Mouse (Mus musculus) embryonic facial prominence, embryonic 13.5 days (tissue): Measurements from ENCODE around the gene Clstn2. TPM values are rescaled to one million over a fixed set of nuclear protein-coding genes. Genes with fewer than 3 reads are reported as not detected.

ENCODE experiments used
- ATAC-seq: fragments of 200-750 bp; cut with Nextera tagmentation; 2 replicates; pipeline ENCODE4 v1.8.0; 2017; ENCODE audit warnings: low read depth; ENCODE audit not compliant: insufficient number of reproducible peaks, insufficient read depth, low FRiP score, low TSS enrichment
- H3K27ac ChIP-seq: fragments of 300-500 bp; sonication (generic); 2 replicates; pipeline ENCODE4 v1.5.1; 2015; ENCODE audit warnings: moderate library complexity, mild to moderate bottlenecking, inconsistent platforms
- H3K27me3 ChIP-seq: fragments of 300-500 bp; sonication (generic); 2 replicates; pipeline ENCODE4 v1.6.1; 2015; ENCODE audit warnings: mild to moderate bottlenecking, inconsistent platforms
- H3K36me3 ChIP-seq: fragments of 300-500 bp; sonication (generic); 2 replicates; pipeline ENCODE4 v1.6.1; 2015; ENCODE audit warnings: mild to moderate bottlenecking, inconsistent platforms
- H3K4me1 ChIP-seq: fragments of 300-500 bp; sonication (generic); 2 replicates; pipeline ENCODE4 v1.6.1; 2015; ENCODE audit warnings: inconsistent platforms
- H3K4me2 ChIP-seq: fragments of 300-500 bp; sonication (generic); 2 replicates; pipeline ENCODE4 v1.6.1; 2015; ENCODE audit warnings: moderate library complexity, mild to moderate bottlenecking, inconsistent platforms
- H3K4me3 ChIP-seq: fragments of 300-500 bp; sonication (generic); 2 replicates; pipeline ENCODE4 v1.5.1; 2015; ENCODE audit warnings: mild to moderate bottlenecking, inconsistent platforms
- H3K9ac ChIP-seq: fragments of 300-500 bp; sonication (generic); 2 replicates; pipeline ENCODE4 v1.6.1; 2015; ENCODE audit warnings: mild to moderate bottlenecking, inconsistent platforms
- H3K9me3 ChIP-seq: fragments of 300-500 bp; sonication (generic); 2 replicates; pipeline ENCODE4 v1.6.1; 2016; ENCODE audit warnings: inconsistent platforms
- WGBS: fragments of 180-500 bp; shearing (Covaris S2); methylation state at CpG from one replicate; pipeline ENCODE4 v1.1.7; 2015; ENCODE audit warnings: mixed read lengths; 5-methylcytosine and 5-hydroxymethylcytosine counted together
- polyA plus RNA-seq: library from polyadenylated mRNA; unstranded; fragments of >200 nt; fragmentation: Nextera tagmentation; extraction: Ambion mirVana; gene quantifications from 2 replicates; pipeline ENCODE4 v1.2.1, GENCODE M21; 2015

The Clstn2 gene
- polyA plus RNA-seq, 1 experiment from 2014 or later: 1.8 TPM

DNA sequence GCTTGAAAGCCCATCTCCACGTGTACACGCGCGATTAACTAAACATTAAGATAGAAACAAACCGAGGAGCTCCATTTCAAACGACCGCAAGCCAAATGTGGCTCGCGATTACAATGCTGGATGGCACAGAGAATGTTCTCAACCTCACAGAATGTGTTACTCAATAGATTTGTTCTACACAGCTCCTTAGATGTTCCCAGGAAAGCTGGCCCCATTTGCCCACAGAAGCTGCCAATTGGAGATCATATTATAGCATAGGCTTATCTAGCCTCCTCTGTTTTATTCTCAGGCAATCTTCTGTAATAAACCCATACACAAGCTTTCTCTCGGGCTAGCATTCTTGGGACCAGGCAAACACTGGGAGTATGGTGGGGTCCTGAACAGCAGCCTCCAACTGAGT is 334.9 kb downstream of the Clstn2 start:
- Histone ChIP-seq H3K4me1 (no peaks in the 10 kb centered on the region), H3K27ac (no peak overlapping the region), H3K9me3 (no peaks in the 10 kb centered on the region), H3K27me3 (no peaks in the 10 kb centered on the region), H3K36me3 (no peaks in the 10 kb centered on the region), H3K4me2 (no peak overlapping the region), H3K9ac (no peak overlapping the region), H3K4me3 (no peak overlapping the region)
- 92% methylated on average over 10 of the region's 10 CpGs for WGBS
- ATAC-seq: no peak

DNA sequence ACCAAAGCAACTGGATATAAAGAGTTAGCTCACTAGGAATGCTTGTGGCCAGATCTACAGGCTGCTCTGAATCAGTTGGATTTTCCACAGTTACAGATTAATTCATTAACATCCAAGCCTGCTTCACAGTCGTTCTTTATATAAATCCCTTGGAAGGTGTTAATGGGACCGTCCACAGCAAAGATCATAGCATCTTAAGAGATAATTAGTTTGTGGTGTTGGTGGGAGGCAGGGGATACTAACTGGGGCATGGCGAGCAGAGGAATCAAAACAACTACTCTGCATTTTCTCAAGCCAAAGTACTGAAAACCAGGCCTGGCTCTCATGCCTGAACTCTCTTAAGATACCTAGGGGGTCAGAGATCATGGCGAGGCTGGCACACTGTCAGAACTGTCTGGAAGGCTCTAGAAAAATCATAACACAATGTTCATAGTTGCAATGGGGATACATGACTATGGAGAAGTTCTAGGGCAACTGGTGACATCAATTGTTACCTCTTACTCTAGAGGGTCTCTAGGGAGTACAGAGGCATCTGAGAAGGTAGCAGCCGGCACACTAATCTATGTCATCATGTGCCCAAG is 336.2 kb downstream of the Clstn2 start:
- Histone ChIP-seq H3K36me3 (no peaks in the 10 kb centered on the region), H3K4me1 (no peaks in the 10 kb centered on the region), H3K4me3 (no peak overlapping the region), H3K4me2 (no peak overlapping the region), H3K9ac (no peak overlapping the region), H3K27ac (no peak overlapping the region), H3K27me3 (no peaks in the 10 kb centered on the region), H3K9me3 (no peaks in the 10 kb centered on the region)
- WGBS: 80% methylated on average over 5 of the region's 5 CpGs
- ATAC-seq: no peak

DNA sequence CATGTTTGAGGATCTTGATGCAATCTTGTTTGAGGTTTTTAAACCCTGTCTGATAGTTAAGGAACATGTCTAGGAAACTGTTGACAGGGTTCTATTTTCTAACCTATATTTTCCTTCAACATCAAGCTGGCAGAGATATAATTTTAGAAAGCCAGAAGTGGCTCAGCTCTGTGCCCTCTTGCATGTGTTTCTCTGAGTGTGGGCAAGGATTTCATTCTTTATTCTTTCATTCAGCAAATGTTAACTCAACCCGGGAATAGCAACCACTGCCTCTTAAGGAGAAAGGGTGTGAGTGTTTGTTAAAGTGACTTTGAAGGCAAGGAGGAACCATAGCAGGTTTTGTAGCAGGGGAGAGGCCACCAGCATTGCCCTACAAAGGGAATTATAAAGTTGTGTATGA is 337.7 kb downstream of the Clstn2 start:
- H3K27ac ChIP-seq: no peak overlapping the region
- H3K4me1 ChIP-seq: no peaks in the 10 kb centered on the region
- no peaks in the 10 kb centered on the region for H3K36me3 ChIP-seq
- H3K4me2 ChIP-seq: no peak overlapping the region
- no peak overlapping the region for H3K4me3 ChIP-seq
- no peak overlapping the region for H3K9ac ChIP-seq
- no peaks in the 10 kb centered on the region for H3K9me3 ChIP-seq
- WGBS: 59% methylated on average over 1 of the region's 1 CpGs
- H3K27me3 ChIP-seq: no peaks in the 10 kb centered on the region
- ATAC-seq: no peak

DNA sequence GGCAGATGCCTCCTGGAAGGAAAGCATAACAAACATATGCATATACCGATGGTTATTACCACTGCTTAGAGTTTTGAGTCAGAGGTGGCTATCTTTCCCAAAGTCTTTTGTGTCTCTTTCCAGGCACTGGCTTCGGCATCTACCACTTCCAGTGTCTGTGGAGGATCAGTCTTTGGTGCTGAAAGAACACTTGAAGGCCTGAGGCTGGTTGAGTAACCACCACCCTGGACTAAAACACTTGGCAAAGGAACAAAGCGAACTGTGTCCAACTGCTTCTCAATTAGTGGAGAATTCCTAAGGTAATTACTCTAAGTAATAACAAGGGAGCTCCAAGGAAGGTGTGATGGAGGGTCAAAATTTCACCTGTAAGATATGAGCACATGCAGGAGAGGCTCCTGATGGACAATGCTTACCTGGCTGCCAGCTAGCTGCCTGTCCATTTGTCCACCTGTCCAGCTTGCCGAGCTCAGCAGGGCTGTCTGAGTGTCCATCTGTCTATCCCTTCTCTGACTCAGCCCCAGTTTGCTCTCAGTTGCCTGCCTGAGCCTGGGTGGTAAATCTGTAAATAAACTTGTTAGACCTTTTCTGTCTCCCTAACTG is 346.1 kb downstream of the Clstn2 start:
- Histone ChIP-seq H3K27me3 (no peaks in the 10 kb centered on the region), H3K4me3 (no peak overlapping the region), H3K4me1 (peaks cover 5% of the 10 kb centered on the region), H3K4me2 (no peak overlapping the region), H3K27ac (no peak overlapping the region), H3K36me3 (no peaks in the 10 kb centered on the region), H3K9ac (no peak overlapping the region), H3K9me3 (no peaks in the 10 kb centered on the region)
- 79% methylated on average over 4 of the region's 4 CpGs for WGBS
- no peak for ATAC-seq

DNA sequence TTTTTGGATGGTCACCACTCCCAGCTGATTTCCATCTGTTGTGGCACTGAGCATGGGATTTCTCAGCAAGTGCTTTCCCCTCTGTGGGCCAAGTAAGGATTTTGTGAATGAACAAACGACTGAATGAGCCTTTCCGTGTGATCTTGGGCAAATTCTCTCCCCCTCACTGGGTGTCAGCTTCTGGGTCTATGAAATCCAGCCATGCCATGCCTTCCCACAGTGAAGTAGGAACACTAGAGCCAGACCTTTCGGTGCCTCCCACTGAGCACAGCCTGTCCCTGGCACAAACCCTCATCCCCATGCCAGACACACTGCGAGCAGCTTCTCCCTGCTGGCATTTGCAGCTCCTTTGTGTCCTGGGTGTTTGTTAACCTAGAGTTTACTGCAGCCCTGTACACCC is 347.3 kb downstream of the Clstn2 start:
- Histone ChIP-seq H3K27me3 (no peaks in the 10 kb centered on the region), H3K4me2 (no peak overlapping the region), H3K4me1 (peaks cover 5% of the 10 kb centered on the region), H3K9ac (no peak overlapping the region), H3K9me3 (no peaks in the 10 kb centered on the region), H3K4me3 (no peak overlapping the region), H3K27ac (no peak overlapping the region), H3K36me3 (no peaks in the 10 kb centered on the region)
- ATAC-seq: no peak
- WGBS: 80% methylated on average over 4 of the region's 4 CpGs

DNA sequence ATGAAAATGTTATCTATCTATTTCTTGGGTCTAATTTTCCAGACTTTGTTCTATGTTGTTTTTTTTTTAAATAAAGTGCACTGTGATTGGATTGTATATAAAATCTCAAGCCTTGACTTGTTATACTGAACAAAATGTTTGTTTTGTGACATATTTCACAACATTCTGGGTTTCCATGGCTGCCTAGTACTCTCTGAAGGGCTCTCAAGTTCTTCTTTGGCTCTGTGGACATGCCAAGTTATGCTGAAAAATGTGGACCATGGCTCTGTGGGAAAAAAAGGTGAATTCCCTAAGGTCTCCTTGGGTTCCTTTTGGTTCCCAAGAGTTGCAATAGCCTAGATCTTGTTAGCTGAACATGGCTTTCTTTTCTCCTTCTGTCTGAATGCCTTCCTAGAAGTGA is 353.1 kb downstream of the Clstn2 start:
- no peak overlapping the region for H3K4me3 ChIP-seq
- no peak overlapping the region for H3K4me2 ChIP-seq
- no peak overlapping the region for H3K9ac ChIP-seq
- H3K4me1 ChIP-seq: no peaks in the 10 kb centered on the region
- no peaks in the 10 kb centered on the region for H3K27me3 ChIP-seq
- ATAC-seq: no peak
- no peaks in the 10 kb centered on the region for H3K9me3 ChIP-seq
- no peak overlapping the region for H3K27ac ChIP-seq
- no peaks in the 10 kb centered on the region for H3K36me3 ChIP-seq

DNA sequence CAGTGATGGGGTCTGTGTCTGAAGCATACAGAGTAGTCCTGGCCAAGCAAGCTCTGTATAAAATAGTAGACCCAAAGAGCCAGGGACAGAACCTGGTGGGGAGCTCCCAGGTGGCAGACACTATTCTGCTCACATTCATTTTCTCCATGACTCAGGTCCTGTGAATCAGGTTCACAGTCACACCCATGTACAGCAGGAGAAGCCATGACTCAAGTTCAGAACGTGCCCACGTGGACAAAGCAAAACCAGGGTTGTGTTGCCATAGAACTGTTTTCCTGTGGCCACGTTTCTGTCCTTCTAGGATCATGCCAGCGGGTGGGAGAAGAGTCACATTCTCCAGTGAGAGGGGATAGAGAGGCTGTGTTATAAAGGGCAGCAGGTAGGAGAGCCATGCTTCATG is 353.9 kb downstream of the Clstn2 start:
- H3K4me3 ChIP-seq: no peak overlapping the region
- no peaks in the 10 kb centered on the region for H3K9me3 ChIP-seq
- ATAC-seq: no peak
- H3K36me3 ChIP-seq: no peaks in the 10 kb centered on the region
- H3K27ac ChIP-seq: no peak overlapping the region
- H3K27me3 ChIP-seq: no peaks in the 10 kb centered on the region
- no peak overlapping the region for H3K4me2 ChIP-seq
- no peak overlapping the region for H3K9ac ChIP-seq
- no peaks in the 10 kb centered on the region for H3K4me1 ChIP-seq
- 73% methylated on average over 4 of the region's 4 CpGs for WGBS

DNA sequence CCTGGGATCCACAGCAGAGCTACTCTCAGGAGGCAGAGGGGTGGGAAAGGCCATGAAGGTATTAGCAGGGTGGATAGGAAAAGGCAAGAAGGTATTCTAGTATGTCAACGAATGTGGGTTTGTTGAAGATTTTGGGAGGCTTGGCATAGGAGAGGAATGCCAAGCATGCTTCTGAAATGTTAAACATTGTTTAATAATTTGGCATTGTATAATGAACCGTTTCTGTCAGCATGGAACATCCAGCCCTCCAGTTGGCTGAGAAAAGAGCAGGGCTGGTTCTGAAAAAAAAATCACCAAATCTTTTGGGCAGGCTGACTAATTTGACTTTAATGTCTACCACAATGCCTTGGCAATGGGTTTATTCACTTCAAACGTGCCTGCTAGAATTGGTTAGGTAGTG is 355.9 kb downstream of the Clstn2 start:
- Histone ChIP-seq H3K27me3 (no peaks in the 10 kb centered on the region), H3K4me1 (no peaks in the 10 kb centered on the region), H3K9ac (no peak overlapping the region), H3K36me3 (no peaks in the 10 kb centered on the region), H3K4me3 (no peak overlapping the region), H3K4me2 (no peak overlapping the region), H3K9me3 (no peaks in the 10 kb centered on the region), H3K27ac (no peak overlapping the region)
- WGBS: 47% methylated on average over 3 of the region's 3 CpGs
- ATAC-seq: no peak

DNA sequence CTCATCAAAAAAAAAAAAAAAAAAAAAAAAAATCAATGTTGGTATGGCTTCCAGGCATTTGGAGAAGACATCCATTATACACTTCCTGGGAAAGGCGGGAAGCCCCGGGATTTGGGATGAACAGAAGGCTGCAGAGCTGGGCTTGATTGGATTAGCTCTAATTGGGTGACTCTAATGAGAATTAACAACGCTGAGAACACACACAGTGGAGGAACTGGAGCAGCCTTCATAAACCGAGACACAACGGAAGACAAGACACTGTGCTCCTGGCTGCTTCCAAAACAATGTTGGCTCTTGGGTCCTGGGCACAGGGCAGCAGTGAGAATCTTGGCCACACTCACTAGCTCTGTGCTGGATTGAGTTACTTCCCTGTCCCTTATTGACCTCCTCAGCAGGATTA is 360.3 kb downstream of the Clstn2 start:
- no peak overlapping the region for H3K9ac ChIP-seq
- WGBS: 17% methylated on average over 5 of the region's 5 CpGs
- no peak overlapping the region for H3K4me3 ChIP-seq
- H3K4me2 ChIP-seq: no peak overlapping the region
- H3K27ac ChIP-seq: no peak overlapping the region
- no peak for ATAC-seq
- no peaks in the 10 kb centered on the region for H3K36me3 ChIP-seq
- H3K27me3 ChIP-seq: no peaks in the 10 kb centered on the region
- no peaks in the 10 kb centered on the region for H3K9me3 ChIP-seq
- H3K4me1 ChIP-seq: no peaks in the 10 kb centered on the region

DNA sequence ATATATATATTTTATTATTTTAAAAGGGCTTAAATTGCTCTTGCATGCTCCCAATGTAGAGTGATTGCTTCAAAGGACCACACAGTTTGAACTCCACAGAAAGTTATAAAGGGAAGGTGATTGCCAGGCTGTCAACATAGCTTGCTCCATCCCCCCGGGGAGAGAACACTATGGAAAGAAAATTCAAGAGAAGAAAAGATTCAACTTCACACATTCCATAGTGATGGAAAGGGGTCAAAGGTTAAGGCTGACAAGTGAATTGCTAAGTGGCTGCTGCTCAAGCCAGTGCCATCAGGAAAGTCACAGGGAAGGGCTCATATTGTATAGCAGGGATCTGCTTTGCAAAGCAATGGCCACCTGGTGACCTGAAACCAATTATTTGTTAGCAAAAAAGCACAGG is 360.8 kb downstream of the Clstn2 start:
- no peak for ATAC-seq
- Histone ChIP-seq H3K4me1 (no peaks in the 10 kb centered on the region), H3K27me3 (no peaks in the 10 kb centered on the region), H3K36me3 (no peaks in the 10 kb centered on the region), H3K9me3 (no peaks in the 10 kb centered on the region), H3K9ac (no peak overlapping the region), H3K4me2 (no peak overlapping the region), H3K27ac (no peak overlapping the region), H3K4me3 (no peak overlapping the region)
- WGBS: 36% methylated on average over 1 of the region's 1 CpGs

DNA sequence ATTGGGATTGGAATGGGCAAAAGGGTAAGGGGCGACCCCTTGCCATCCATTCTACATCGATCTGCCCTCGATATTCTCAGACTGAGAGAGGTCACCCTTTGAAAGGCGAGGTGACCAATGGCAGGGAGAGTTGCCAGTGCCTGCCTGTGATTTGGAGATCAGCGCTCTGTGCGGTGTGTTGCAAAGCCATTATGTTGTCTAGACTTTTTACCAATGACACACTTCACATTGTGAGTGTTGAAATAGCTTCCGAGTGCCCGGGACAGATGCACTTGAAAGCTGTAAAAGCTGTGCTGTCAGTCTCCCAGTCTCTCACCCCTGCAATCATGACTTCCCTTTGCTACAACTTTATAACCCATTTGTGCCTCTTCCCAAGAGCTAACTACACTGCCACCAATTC is 362.3 kb downstream of the Clstn2 start:
- 86% methylated on average over 8 of the region's 8 CpGs for WGBS
- no peak for ATAC-seq
- H3K9me3 ChIP-seq: no peaks in the 10 kb centered on the region
- no peak overlapping the region for H3K9ac ChIP-seq
- no peak overlapping the region for H3K4me2 ChIP-seq
- no peaks in the 10 kb centered on the region for H3K36me3 ChIP-seq
- no peaks in the 10 kb centered on the region for H3K27me3 ChIP-seq
- no peak overlapping the region for H3K4me3 ChIP-seq
- no peak overlapping the region for H3K27ac ChIP-seq
- H3K4me1 ChIP-seq: no peaks in the 10 kb centered on the region

DNA sequence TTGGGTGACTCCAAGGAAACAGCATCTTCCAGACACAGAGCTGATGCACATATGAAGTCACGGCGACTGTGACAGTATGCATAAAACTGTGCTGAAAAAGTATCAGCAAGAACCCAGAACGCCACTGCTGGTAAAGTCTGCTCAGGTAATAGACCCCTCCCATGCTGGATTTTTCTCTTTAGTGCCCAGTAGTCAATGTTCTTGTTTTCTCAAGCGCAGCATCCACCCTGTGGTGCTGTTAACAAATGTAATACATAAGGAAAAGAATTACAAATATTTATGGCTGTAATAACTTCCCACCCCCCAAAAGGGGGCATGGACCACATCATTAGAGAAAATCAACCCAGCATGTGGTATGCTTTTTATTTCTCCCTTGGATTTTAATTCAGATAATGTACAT is 372.0 kb downstream of the Clstn2 start:
- Histone ChIP-seq H3K27me3 (no peaks in the 10 kb centered on the region), H3K4me1 (no peaks in the 10 kb centered on the region), H3K9me3 (no peaks in the 10 kb centered on the region; the same call in 1 of the 2 replicates), H3K36me3 (no peaks in the 10 kb centered on the region), H3K4me2 (no peak overlapping the region), H3K9ac (no peak overlapping the region), H3K27ac (no peak overlapping the region), H3K4me3 (no peak overlapping the region)
- no peak for ATAC-seq
- WGBS: 78% methylated on average over 4 of the region's 4 CpGs
